Mouse (Mus musculus) G1E (cell line): ENCODE results near the gene Akr7a5. TPM values are rescaled to one million over a fixed set of nuclear protein-coding genes. Genes with fewer than 3 reads are reported as not detected.
A peak's percentile ranks its signal among the peaks of the same experiment; 100 is the strongest.

Experiments used
- ATAC-seq: 2 replicates; pipeline ENCODE4 v1.8.0; 2016; ENCODE audit warnings: mild to moderate bottlenecking; ENCODE audit not compliant: insufficient number of reproducible peaks, poor library complexity, low FRiP score, severe bottlenecking; ENCODE audit errors: extremely low read depth
- DNase-seq: peaks from one replicate; pipeline ENCODE4 v3.0.0; 2012; ENCODE audit warnings: low spot score
- H3K27me3 ChIP-seq: 2 replicates; pipeline ENCODE4 v1.6.1; 2012; ENCODE audit warnings: mild to moderate bottlenecking, low read length, inconsistent platforms; ENCODE audit not compliant: insufficient read depth
- H3K36me3 ChIP-seq: replicated peaks from 2 replicates; pipeline ENCODE3; 2012; ENCODE audit warnings: mild to moderate bottlenecking, inconsistent platforms
- H3K4me1 ChIP-seq: 2 replicates; pipeline ENCODE4 v1.6.1; 2012; ENCODE audit warnings: low read depth, low read length, inconsistent platforms, mixed read lengths; ENCODE audit not compliant: insufficient read depth
- H3K4me3 ChIP-seq: 2 replicates; pipeline ENCODE4 v1.5.1; 2012; ENCODE audit warnings: low read depth, mild to moderate bottlenecking, inconsistent platforms, low read length, moderate library complexity, mixed read lengths
- H3K9me3 ChIP-seq: replicated peaks from 2 replicates; pipeline ENCODE4 v1.6.1; 2012; ENCODE audit warnings: inconsistent platforms
- CTCF ChIP-seq: IDR thresholded peaks from 2 replicates; pipeline ENCODE4 v1.5.1; 2012; ENCODE audit warnings: low read depth, low read length, inconsistent platforms, mixed read lengths
- GATA1 ChIP-seq: IDR thresholded peaks from 2 replicates; pipeline ENCODE4 v1.6.1; 2012; ENCODE audit warnings: borderline replicate concordance, low read length, inconsistent platforms, mixed read lengths
- GATA2 ChIP-seq: IDR thresholded peaks from 2 replicates; pipeline ENCODE4 v1.6.1; 2012; ENCODE audit warnings: low read depth, low read length, inconsistent platforms, borderline replicate concordance
- POLR2AphosphoS5 ChIP-seq: IDR thresholded peaks from 2 replicates; pipeline ENCODE4 v1.6.1; 2012; ENCODE audit warnings: low read depth, low read length, inconsistent platforms; ENCODE audit not compliant: insufficient replicate concordance
- TAL1 ChIP-seq: conservative IDR thresholded peaks from 2 replicates; pipeline ENCODE4 v1.6.1; 2012; ENCODE audit warnings: low read depth, low read length, inconsistent platforms, mixed read lengths
- polyA plus RNA-seq: library from polyadenylated mRNA; stranded (reverse); fragments of >175 nt; gene quantifications from 2 replicates; pipeline ENCODE4 v1.2.3, GENCODE M21; 2012
- total RNA-seq, 2 experiments: library from RNA; stranded (forward) in 1 of 2; stranded (reverse) in 1 of 2; fragments of 200-1000 nt in 1 of 2; fragments of >200 nt in 1 of 2; fragmentation: Nextera tagmentation in 1 of 2; gene quantifications; 2 replicates each; pipeline ENCODE4 v1.2.3; 2014 to 2017

The Akr7a5 gene
- total and polyA plus RNA-seq, 3 experiments, result 7.8 to 57.3 (median 13.8) TPM

DNA sequence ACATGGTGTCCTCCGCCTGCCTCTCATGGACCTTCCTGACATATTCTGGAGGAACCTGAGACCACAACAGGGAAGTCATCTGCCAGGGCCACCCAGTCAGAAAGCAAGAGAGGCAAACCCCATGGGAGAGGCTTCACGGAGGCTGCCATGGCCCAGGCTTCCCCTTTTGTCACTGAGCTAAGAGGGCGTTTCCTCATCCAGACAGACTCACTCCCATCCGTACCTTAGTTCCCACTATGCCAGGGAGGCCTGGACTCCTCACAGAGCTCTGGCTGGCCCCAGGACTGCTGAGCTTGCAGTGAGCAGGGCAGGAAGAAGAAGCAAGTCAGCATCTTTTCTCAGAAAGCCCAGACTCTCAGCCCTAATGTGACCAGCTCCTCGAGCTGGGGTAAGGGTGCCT, 2.6 kb upstream of the Akr7a5 start:
- H3K27me3 ChIP-seq, result no peaks in the 10 kb centered on the region
- no peak for ATAC-seq
- TF ChIP-seq CTCF (no peak), TAL1 (no peak), GATA2 (no peak), GATA1 (no peak)
- peaks cover 44% of the 10 kb centered on the region for H3K36me3 ChIP-seq
- DNase-seq, result no peak
- peaks cover 50% of the 10 kb centered on the region for H3K4me1 ChIP-seq
- no peak overlapping the region for H3K4me3 ChIP-seq
- no peaks in the 10 kb centered on the region for H3K9me3 ChIP-seq

DNA sequence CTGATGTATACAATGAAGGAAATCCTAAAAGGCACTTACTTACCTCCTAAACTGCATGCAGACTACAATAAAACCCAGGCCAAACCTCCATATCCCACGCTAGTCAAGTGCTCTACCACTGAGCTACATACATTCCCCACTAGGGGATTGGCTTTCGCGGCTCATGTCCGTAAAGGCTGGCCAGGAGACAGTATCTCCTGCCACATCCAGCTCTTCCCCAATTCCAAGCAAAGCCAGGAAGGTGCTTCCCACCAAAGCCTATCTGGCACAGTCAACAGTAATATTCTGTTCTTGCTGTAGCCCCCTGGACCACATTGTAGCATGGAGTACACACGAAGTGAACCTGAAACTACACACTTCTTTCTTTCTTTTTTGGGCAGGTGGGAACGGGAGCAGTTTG, 893 bp upstream of the Akr7a5 start:
- H3K27me3 ChIP-seq, result no peaks in the 10 kb centered on the region
- no peak for DNase-seq
- peaks cover 50% of the 10 kb centered on the region for H3K4me1 ChIP-seq
- peak overlapping the region; percentile 94 for H3K4me3 ChIP-seq
- H3K9me3 ChIP-seq, result no peaks in the 10 kb centered on the region
- ATAC-seq, result no peak
- TF ChIP-seq TAL1, result no peak
- 0 out of 2 replicates have a peak, but pooled peaks have one; percentile 5 for TF ChIP-seq CTCF
- peaks cover 45% of the 10 kb centered on the region for H3K36me3 ChIP-seq

DNA sequence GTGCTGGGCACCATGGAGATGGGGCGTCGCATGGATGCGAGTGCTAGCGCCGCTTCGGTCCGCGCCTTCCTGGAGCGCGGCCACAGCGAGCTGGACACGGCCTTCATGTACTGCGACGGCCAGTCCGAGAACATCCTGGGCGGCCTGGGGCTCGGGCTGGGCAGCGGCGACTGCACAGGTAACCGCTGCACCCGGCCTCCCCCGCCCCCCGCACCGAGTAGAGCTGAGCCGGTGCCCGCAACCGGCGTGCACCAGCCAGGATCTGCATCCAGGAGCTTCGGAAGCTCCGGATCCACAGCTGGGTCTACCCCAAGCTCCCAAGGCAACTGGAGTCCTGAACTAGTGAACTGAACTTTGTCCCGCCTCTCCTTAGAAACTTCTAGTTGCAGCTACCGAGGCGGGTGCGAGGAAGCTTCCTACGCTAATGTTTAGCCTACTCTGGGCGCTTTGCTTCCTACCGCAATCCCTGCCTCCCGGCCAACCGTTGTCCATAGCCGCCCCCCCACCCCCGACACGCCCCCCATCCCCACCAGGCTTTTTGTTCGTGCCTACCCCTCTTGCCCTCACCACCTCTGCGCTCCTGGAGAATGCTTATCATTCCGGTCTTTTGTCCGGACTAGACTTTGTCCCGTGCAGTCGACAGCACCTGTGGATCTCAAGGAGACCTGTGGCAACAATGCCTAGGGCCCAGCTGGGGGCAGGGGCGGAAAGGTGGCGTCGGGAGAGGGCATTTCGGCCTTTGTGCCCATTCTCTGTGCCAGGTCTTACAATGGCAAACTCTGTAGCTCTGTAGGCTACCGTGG, 556 bp downstream of the Akr7a5 start:
- peak overlapping the region; percentile 94 for H3K4me3 ChIP-seq
- peak; percentile 60 for DNase-seq
- no peak for TF ChIP-seq GATA1
- TF ChIP-seq CTCF, result no peak
- no peak for ATAC-seq
- no peaks in the 10 kb centered on the region for H3K27me3 ChIP-seq
- peaks cover 45% of the 10 kb centered on the region for H3K36me3 ChIP-seq
- no peaks in the 10 kb centered on the region for H3K9me3 ChIP-seq
- peaks cover 48% of the 10 kb centered on the region for H3K4me1 ChIP-seq

DNA sequence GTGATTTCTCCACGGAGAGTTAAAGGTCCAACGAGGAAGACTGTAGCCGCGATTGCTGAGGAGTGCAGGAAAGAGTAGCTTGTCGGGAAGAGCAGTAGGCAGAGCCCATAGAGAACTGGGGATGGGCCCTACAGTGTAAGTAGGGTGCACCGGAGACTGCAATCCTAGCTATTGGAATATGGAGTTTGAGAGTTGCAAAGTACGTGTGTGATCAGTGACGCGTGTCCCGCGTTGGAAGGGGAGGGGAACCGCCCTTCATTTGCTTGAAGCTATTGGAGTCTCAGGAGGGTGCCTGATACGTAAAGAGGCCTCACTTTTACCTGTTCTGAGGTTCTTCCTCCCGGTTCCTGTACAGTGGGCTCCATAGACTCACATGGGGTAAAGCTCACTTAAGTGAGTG, 1.2 kb downstream of the Akr7a5 start:
- H3K4me1 ChIP-seq, result peaks cover 45% of the 10 kb centered on the region
- TF ChIP-seq CTCF (no peak), GATA1 (no peak), GATA2 (no peak)
- no peaks in the 10 kb centered on the region for H3K9me3 ChIP-seq
- DNase-seq, result no peak
- peak overlapping the region; percentile 94 for H3K4me3 ChIP-seq
- ATAC-seq, result no peak
- H3K27me3 ChIP-seq, result no peaks in the 10 kb centered on the region
- H3K36me3 ChIP-seq, result peaks cover 42% of the 10 kb centered on the region

DNA sequence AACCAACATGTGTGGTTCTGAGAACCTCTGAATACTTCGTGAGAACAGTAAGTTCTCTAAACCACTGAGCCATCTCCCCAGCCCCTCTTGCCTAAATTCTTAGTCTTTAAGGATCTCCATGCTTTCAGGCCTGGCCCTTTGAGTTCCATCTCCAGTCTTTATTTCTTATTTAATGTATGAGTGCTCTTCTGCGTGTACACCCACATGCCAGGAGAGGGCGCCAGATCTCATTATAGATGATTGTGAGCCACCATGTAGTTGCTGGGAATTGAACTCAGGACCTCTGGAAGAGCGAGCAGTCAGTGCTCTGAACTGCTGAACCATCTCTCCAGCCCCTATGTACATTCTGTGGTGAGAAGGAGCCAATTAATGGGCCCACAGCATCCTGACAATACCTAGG, 2.1 kb downstream of the Akr7a5 start:
- no peaks in the 10 kb centered on the region for H3K9me3 ChIP-seq
- ATAC-seq (no peak), DNase-seq (no peak)
- no peak overlapping the region for H3K4me3 ChIP-seq
- no peaks in the 10 kb centered on the region for H3K27me3 ChIP-seq
- TF ChIP-seq CTCF, result peak; percentile 62
- no peak for TF ChIP-seq POLR2AphosphoS5
- peaks cover 44% of the 10 kb centered on the region for H3K36me3 ChIP-seq
- H3K4me1 ChIP-seq, result peaks cover 43% of the 10 kb centered on the region

DNA sequence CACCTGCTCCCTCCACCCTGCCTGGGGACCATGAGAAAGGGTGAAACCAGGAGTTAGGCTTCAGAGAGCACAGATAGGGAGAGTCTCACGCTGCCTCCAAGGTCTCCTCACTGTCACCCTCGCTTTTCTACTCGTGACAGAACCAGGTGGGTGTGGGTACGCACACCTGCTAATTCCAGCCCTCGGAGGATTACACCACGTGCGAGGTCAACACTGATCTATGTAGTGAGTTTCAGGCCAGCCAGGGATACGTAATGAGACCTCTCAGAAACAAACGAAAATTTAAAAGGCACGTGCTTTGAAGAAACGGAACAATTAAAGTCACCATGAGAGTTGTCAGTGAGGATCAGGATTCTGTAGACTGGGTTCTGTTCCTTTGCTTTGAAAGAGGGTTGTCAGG, 7.9 kb downstream of the Akr7a5 start:
- Histone ChIP-seq H3K4me1 (peaks cover 5% of the 10 kb centered on the region; the same call in 1 of the 2 replicates), H3K9me3 (no peaks in the 10 kb centered on the region), H3K27me3 (no peaks in the 10 kb centered on the region), H3K4me3 (no peak overlapping the region), H3K36me3 (peaks cover 57% of the 10 kb centered on the region)
- ATAC-seq, result no peak
- TF ChIP-seq GATA1 (no peak), CTCF (no peak), GATA2 (no peak), TAL1 (no peak), POLR2AphosphoS5 (no peak)
- DNase-seq, result no peak

DNA sequence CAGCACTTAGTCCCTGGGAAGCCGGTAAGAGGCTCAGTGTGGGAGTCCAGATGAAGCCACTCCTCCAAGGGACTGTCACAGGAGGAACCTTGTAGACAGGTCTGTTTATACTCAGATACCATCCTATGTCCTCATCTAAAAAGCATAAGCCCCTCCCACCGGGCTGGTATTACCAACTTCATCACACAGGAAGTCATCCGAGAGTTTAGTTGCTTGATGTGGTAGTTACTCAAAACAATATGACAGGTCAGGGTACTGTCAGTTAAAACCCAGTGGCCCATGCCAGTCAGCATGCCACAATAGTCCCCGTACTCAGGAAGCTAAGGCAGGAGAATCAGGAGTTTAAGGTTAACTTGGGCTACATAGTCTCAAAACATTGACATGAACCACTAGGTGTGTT, 9.2 kb downstream of the Akr7a5 start:
- no peak for ATAC-seq

More for the DNA sequence above, 9.2 kb downstream of the Akr7a5 start:
- TF ChIP-seq CTCF (no peak), TAL1 (no peak), POLR2AphosphoS5 (no peak), GATA1 (no peak), GATA2 (no peak)
- Histone ChIP-seq H3K36me3 (peaks cover 47% of the 10 kb centered on the region), H3K4me3 (no peak overlapping the region), H3K27me3 (no peaks in the 10 kb centered on the region), H3K4me1 (peaks cover 5% of the 10 kb centered on the region; the same call in 1 of the 2 replicates), H3K9me3 (peaks cover 2% of the 10 kb centered on the region; the same call in 1 of the 2 replicates)
- DNase-seq, result no peak
